Mouse (Mus musculus) cortical plate, adult 2 months (tissue): ENCODE measurements around the gene Gm45261. TPM values are rescaled to one million over a fixed set of nuclear protein-coding genes. Genes with fewer than 3 reads are reported as not detected.
A peak's percentile ranks its signal among the peaks of the same experiment; 100 is the strongest.

Experiments
- H3K27ac ChIP-seq: fragments of 200-500 bp; 2 replicates; pipeline ENCODE4 v1.5.1; 2012; ENCODE audit warnings: low read length, control low read depth, inconsistent platforms; ENCODE audit not compliant: insufficient read depth
- H3K4me1 ChIP-seq: fragments of 200-500 bp; 2 replicates; pipeline ENCODE4 v1.6.1; 2011; ENCODE audit warnings: low read length; ENCODE audit not compliant: control insufficient read depth, insufficient read depth
- H3K4me3 ChIP-seq: fragments of 200-500 bp; 2 replicates; pipeline ENCODE4 v1.5.1; 2011; ENCODE audit warnings: mild to moderate bottlenecking, low read length, control low read depth; ENCODE audit not compliant: insufficient read depth
- CTCF ChIP-seq: fragments of 200-500 bp; IDR thresholded peaks from 2 replicates; pipeline ENCODE4 v1.5.1; 2011; ENCODE audit warnings: mild to moderate bottlenecking, control low read depth, low read length; ENCODE audit not compliant: insufficient read depth; ENCODE audit errors: extremely low read depth
- POLR2A ChIP-seq: fragments of 200-500 bp; IDR thresholded peaks from 2 replicates; pipeline ENCODE4 v1.6.1; 2011; ENCODE audit warnings: mild to moderate bottlenecking, low read length, control low read depth; ENCODE audit not compliant: insufficient read depth; ENCODE audit errors: extremely low read depth
- polyA plus RNA-seq: library from polyadenylated mRNA; depleted of rRNA; stranded (reverse); fragments of >200 nt; gene quantifications from 2 replicates; pipeline ENCODE4 v1.2.3, GENCODE M21; 2012; rRNA removed

The Gm45261 gene
- polyA plus RNA-seq, 1 experiment, result not detected

- Histone ChIP-seq H3K27ac (no peak overlapping the region), H3K4me3 (no peak overlapping the region), H3K4me1 (no peaks in the 10 kb centered on the region)
- TF ChIP-seq POLR2A (no peak), CTCF (no peak)
Measured at GRCm38 (mm10) chr1:80410229-80410973, 50.8 kb downstream of the Gm45261 start.

GRCm38 (mm10) chr1:80409467-80410105 is 51.7 kb downstream of the Gm45261 start:
- no peak for TF ChIP-seq POLR2A
- no peak for TF ChIP-seq CTCF
- Histone ChIP-seq H3K27ac (no peak overlapping the region), H3K4me1 (no peaks in the 10 kb centered on the region), H3K4me3 (no peak overlapping the region)

- H3K4me1 ChIP-seq, result no peaks in the 10 kb centered on the region
- TF ChIP-seq POLR2A (no peak), CTCF (peak; percentile 71)
- H3K4me3 ChIP-seq, result no peak overlapping the region
Measured at GRCm38 (mm10) chr1:80408586-80408985, 52.7 kb downstream of the Gm45261 start.

GRCm38 (mm10) chr1:80404196-80404595 is 57.1 kb downstream of the Gm45261 start:
- Histone ChIP-seq H3K27ac (no peak overlapping the region), H3K4me3 (no peak overlapping the region), H3K4me1 (no peaks in the 10 kb centered on the region)
- TF ChIP-seq CTCF, result no peak

More at GRCm38 (mm10) chr1:80408586-80408985, 52.7 kb downstream of the Gm45261 start:
- H3K27ac ChIP-seq, result no peak overlapping the region

GRCm38 (mm10) chr1:80403366-80403893 is 57.8 kb downstream of the Gm45261 start:
- Histone ChIP-seq H3K27ac (no peak overlapping the region), H3K4me1 (no peaks in the 10 kb centered on the region), H3K4me3 (no peak overlapping the region)
- no peak for TF ChIP-seq POLR2A
- no peak for TF ChIP-seq CTCF

- no peaks in the 10 kb centered on the region for H3K4me1 ChIP-seq
- no peak overlapping the region for H3K4me3 ChIP-seq
- no peak for TF ChIP-seq POLR2A
- TF ChIP-seq CTCF, result no peak
- no peak overlapping the region for H3K27ac ChIP-seq
Measured at GRCm38 (mm10) chr1:80401961-80402360, 59.3 kb downstream of the Gm45261 start.

Other genes with a start within 250 kb of the Gm45261 start
- gene Fam124b, start 243.0 kb downstream of the Gm45261 start, polyA plus RNA-seq, result not detected in 2 replicates
- gene Cul3, start 121.0 kb downstream of the Gm45261 start, polyA plus RNA-seq, result 66.8 and 71.5 TPM in 2 replicates